Mouse (Mus musculus): Measurements from ENCODE around the gene Gtf2h5.

DNA sequence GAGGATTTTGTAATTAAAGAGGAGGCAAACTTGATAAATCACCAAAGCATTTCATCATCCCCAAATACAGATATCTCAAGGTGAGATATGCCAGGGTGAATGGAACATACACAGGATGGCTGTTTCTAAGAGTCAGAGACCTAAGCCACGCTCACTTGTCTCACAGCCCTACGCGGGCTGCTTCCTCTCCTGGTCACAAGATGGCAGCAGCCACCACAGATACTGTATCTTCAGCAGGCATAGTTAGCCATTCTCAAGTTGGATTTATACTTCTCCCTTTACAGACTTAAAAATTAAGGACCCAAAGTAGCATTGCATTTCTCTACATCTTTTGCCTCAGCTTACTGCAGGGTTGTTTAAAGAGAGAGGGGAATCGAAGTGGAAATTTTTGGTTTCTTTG, 18.3 kb downstream of the Gtf2h5 start:
- TF ChIP-seq CTCF (IDR thresholded peaks at IDR 0.05; ENCODE audit: extremely low read depth, insufficient read length, insufficient replicate concordance, low read depth, low read length): peak; percentile 88; the same call in 1 of the 2 replicates
- TF ChIP-seq POLR2A (IDR thresholded peaks at IDR 0.05; ENCODE audit: low read depth, low read length): no peak

All from small intestine, adult 2 months (tissue).